Mouse (Mus musculus) midbrain, embryonic 10.5 days (tissue): ENCODE data around the gene Chd5. TPM values are rescaled to one million over a fixed set of nuclear protein-coding genes. Genes with fewer than 3 reads are reported as not detected.
A peak's percentile ranks its signal among the peaks of the same experiment; 100 is the strongest.

Source experiments
- DNase-seq: peaks from one replicate; pipeline ENCODE4 v3.0.0-alpha.2; 2017; ENCODE audit warnings: low spot score
- H3K27ac ChIP-seq: fragments of 300-500 bp; sonication (generic); replicated peaks from 2 replicates; pipeline ENCODE4 v1.5.1; 2016; ENCODE audit warnings: mild to moderate bottlenecking
- H3K27me3 ChIP-seq: fragments of 300-500 bp; sonication (generic); 2 replicates; pipeline ENCODE4 v1.6.1; 2016; ENCODE audit warnings: low read depth, mild to moderate bottlenecking; ENCODE audit not compliant: poor library complexity, severe bottlenecking
- H3K36me3 ChIP-seq: fragments of 300-500 bp; sonication (generic); 2 replicates; pipeline ENCODE4 v1.6.1; 2016; ENCODE audit warnings: mild to moderate bottlenecking, moderate library complexity
- H3K4me1 ChIP-seq: fragments of 300-500 bp; sonication (generic); 2 replicates; pipeline ENCODE4 v1.6.1; 2016
- H3K4me3 ChIP-seq: fragments of 300-500 bp; sonication (generic); 2 replicates; pipeline ENCODE4 v1.5.1; 2016; ENCODE audit warnings: mild to moderate bottlenecking, moderate library complexity
- H3K9me3 ChIP-seq: fragments of 300-500 bp; sonication (generic); replicated peaks from 2 replicates; pipeline ENCODE4 v1.6.1; 2016; ENCODE audit warnings: mild to moderate bottlenecking
- WGBS: fragments of 180-500 bp; shearing (Covaris S2); methylation state at CpG from one replicate; pipeline ENCODE4 v1.1.7; 2016; 5-methylcytosine and 5-hydroxymethylcytosine counted together
- polyA plus RNA-seq: library from polyadenylated mRNA; unstranded; fragments of >200 nt; fragmentation: Nextera tagmentation; extraction: Ambion mirVana; gene quantifications from 2 replicates; pipeline ENCODE4 v1.2.1, GENCODE M21; 2016

Gene Chd5
- polyA plus RNA-seq, 1 experiment from 2014 or later, result 0.07 TPM

GRCm38 (mm10) chr4:152385644-152386043, 47.2 kb downstream of the Chd5 start:
- Histone ChIP-seq H3K36me3 (no peaks in the 10 kb centered on the region), H3K9me3 (no peaks in the 10 kb centered on the region), H3K27me3 (no peaks in the 10 kb centered on the region), H3K4me3 (no peak overlapping the region), H3K27ac (no peak overlapping the region), H3K4me1 (no peaks in the 10 kb centered on the region)
- no peak for DNase-seq
- 64% methylated on average over 16 of the region's 16 CpGs for WGBS

- no peaks in the 10 kb centered on the region for H3K36me3 ChIP-seq
- H3K27me3 ChIP-seq, result no peaks in the 10 kb centered on the region
- H3K4me1 ChIP-seq, result peaks cover 10% of the 10 kb centered on the region; the same call in 1 of the 2 replicates
- no peak overlapping the region for H3K4me3 ChIP-seq
- WGBS, result 86% methylated on average over 5 of the region's 5 CpGs
- H3K27ac ChIP-seq, result no peak overlapping the region
- no peak for DNase-seq
- H3K9me3 ChIP-seq, result no peaks in the 10 kb centered on the region
Observed at GRCm38 (mm10) chr4:152392192-152392591, 53.7 kb downstream of the Chd5 start.

GRCm38 (mm10) chr4:152392627-152393026, 54.2 kb downstream of the Chd5 start:
- no peak for DNase-seq
- 90% methylated on average over 17 of the region's 17 CpGs for WGBS
- Histone ChIP-seq H3K27me3 (no peaks in the 10 kb centered on the region), H3K27ac (no peak overlapping the region), H3K9me3 (no peaks in the 10 kb centered on the region), H3K4me3 (no peak overlapping the region), H3K36me3 (no peaks in the 10 kb centered on the region), H3K4me1 (peaks cover 10% of the 10 kb centered on the region; the same call in 1 of the 2 replicates)

GRCm38 (mm10) chr4:152398926-152399325, 60.5 kb downstream of the Chd5 start:
- WGBS, result 81% methylated on average over 3 of the region's 3 CpGs
- Histone ChIP-seq H3K36me3 (no peaks in the 10 kb centered on the region), H3K27ac (no peak overlapping the region), H3K4me1 (no peaks in the 10 kb centered on the region), H3K27me3 (no peaks in the 10 kb centered on the region), H3K4me3 (no peak overlapping the region), H3K9me3 (no peaks in the 10 kb centered on the region)
- no peak for DNase-seq

DNA sequence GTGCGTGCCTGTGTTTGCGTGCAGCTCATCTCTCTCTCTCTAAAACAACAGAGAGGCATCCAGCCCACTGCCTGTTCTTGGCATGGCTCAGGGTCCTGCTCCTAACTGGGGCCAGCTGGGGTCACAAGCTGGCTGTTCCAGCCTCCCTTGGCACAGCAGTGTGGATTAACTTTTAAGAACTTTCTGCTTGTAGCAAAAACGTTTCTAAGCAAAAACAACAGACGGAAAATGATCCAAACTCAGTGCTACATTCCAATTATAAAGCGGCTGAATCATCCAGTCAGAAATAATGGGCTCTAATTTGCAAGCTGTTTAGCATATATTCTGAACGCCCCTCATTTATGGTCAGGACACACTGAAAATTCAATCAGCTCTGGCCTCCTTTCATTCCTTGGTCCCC, 66.7 kb downstream of the Chd5 start:
- Histone ChIP-seq H3K4me1 (peaks cover 9% of the 10 kb centered on the region; the same call in 1 of the 2 replicates), H3K27ac (no peak overlapping the region), H3K27me3 (no peaks in the 10 kb centered on the region), H3K4me3 (no peak overlapping the region), H3K36me3 (no peaks in the 10 kb centered on the region), H3K9me3 (no peaks in the 10 kb centered on the region)
- 83% methylated on average over 6 of the region's 6 CpGs for WGBS
- no peak for DNase-seq

DNA sequence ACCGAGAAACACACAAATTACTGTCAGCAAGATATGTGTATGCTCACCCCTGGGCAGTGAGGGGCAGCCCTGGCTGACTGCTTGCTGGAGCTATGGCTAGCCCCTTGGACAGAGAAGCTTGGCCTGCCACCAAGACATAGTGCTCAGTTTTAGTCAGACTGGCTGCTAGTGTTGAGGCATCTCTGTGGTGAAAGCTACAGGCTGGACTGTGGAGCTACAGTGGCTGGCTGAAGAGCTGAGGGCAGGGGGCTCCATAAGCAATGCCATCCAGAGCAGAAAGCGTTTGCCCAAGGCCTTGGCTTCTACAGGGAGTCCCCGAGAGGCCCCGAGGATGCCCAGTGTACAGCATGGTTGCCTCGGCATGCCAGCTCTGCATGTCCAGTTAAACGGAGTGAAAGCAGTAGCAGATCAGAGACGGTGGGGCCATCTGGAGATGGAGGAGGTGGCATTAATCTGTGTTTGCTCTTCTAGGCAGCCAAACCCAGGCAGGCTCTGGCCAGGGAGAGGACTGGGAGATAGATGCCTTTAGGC, 67.3 kb downstream of the Chd5 start:
- Histone ChIP-seq H3K4me1 (peaks cover 9% of the 10 kb centered on the region; the same call in 1 of the 2 replicates), H3K27ac (no peak overlapping the region), H3K36me3 (no peaks in the 10 kb centered on the region), H3K4me3 (no peak overlapping the region), H3K9me3 (no peaks in the 10 kb centered on the region), H3K27me3 (no peaks in the 10 kb centered on the region)
- DNase-seq, result no peak
- 87% methylated on average over 7 of the region's 7 CpGs for WGBS

- no peak overlapping the region for H3K4me3 ChIP-seq
- H3K9me3 ChIP-seq, result no peaks in the 10 kb centered on the region
- no peaks in the 10 kb centered on the region for H3K27me3 ChIP-seq
- WGBS, result 81% methylated on average over 8 of the region's 8 CpGs
- H3K4me1 ChIP-seq, result peaks cover 9% of the 10 kb centered on the region; the same call in 1 of the 2 replicates
- DNase-seq, result no peak
- no peak overlapping the region for H3K27ac ChIP-seq
- no peaks in the 10 kb centered on the region for H3K36me3 ChIP-seq
Observed at GRCm38 (mm10) chr4:152406531-152406930, 68.1 kb downstream of the Chd5 start.

- H3K4me3 ChIP-seq, result no peak overlapping the region
- WGBS, result 84% methylated on average over 13 of the region's 13 CpGs
- no peak overlapping the region for H3K27ac ChIP-seq
- no peaks in the 10 kb centered on the region for H3K36me3 ChIP-seq
- no peak for DNase-seq
- no peaks in the 10 kb centered on the region for H3K9me3 ChIP-seq
- H3K27me3 ChIP-seq, result no peaks in the 10 kb centered on the region
- peaks cover 18% of the 10 kb centered on the region for H3K4me1 ChIP-seq
Observed at GRCm38 (mm10) chr4:152410961-152411360, 72.5 kb downstream of the Chd5 start.

DNA sequence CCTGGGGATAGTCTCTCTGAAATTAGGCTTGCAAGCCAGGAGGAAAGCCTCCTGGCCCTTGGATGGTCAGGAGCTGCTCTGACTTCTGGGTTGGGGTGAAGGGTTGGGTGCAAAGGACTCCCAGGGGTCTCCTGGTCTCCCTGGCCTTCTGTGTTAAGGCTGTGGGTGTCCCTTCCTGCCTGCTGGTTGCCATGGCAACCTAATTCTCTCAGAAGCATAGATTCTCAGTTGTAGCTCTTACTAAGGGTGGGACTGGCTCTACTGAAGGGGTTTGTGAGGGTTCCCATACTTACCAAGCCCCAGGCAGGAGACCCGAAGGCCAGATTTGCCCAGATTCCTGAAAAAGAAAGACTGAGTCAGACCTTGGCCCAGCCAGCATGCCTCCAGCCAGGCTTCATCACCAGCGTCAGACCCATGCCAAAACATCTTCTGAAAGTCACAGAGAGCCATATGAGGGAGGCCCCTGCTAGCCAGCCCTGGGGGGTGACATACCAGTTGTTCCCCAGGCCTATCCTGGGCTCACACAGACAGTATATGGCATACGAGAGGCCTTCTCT, 74.2 kb downstream of the Chd5 start:
- no peak for DNase-seq
- H3K36me3 ChIP-seq, result no peaks in the 10 kb centered on the region
- WGBS, result 82% methylated on average over 3 of the region's 3 CpGs

DNA sequence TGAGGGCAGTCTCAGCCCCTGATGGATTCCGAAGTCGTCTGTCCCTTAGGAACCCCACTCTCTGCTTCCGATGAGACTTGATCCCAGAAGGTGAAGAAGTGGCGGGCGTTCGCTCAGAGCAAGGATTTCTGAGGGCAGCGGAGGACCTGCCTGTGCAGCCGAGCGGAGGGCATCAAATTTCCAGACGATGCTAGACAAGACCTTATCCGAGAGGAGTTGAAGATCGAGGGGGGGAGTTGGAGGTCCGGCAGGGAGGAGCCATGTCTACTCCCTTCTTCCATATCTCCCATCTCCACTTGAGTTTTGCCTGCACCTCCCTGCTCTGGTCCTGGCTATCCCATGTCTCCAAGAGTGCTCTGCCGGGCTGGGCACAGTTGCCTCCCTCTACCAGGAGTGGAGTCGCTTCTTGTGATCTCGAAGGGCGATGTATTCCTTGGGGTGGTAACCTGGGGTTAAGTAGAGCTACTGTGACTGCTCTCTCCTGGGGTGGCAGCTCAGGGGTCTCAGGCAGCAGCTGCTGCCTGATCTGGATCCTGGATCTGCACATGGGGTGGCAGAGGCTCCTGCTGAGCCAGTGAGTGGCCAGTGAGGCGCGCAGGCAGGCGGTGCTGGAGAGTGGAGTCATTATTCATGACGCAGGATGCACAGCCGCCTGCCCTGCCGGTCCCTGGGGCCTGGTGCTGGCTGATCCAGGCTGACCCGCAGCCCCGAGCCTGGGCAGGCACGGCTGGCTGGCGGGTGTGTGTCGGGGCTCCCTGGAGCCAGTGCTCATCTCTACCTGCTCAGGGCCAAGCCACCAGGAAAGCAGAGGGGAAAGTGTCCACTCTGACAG, 80.0 kb downstream of the Chd5 start:
- peaks cover 35% of the 10 kb centered on the region for H3K4me1 ChIP-seq
- no peaks in the 10 kb centered on the region for H3K36me3 ChIP-seq
- no peak for DNase-seq
- H3K27ac ChIP-seq, result peak overlapping the region; percentile 23; the same call in 1 of the 2 replicates
- H3K27me3 ChIP-seq, result peaks cover 21% of the 10 kb centered on the region
- no peak overlapping the region for H3K4me3 ChIP-seq
- no peaks in the 10 kb centered on the region for H3K9me3 ChIP-seq
- WGBS, result 35% methylated on average over 28 of the region's 28 CpGs

More for the DNA sequence above, 74.2 kb downstream of the Chd5 start:
- no peak overlapping the region for H3K4me3 ChIP-seq
- peaks cover 21% of the 10 kb centered on the region for H3K4me1 ChIP-seq
- H3K27me3 ChIP-seq, result peaks cover 7% of the 10 kb centered on the region; the same call in 1 of the 2 replicates
- H3K9me3 ChIP-seq, result no peaks in the 10 kb centered on the region
- H3K27ac ChIP-seq, result no peak overlapping the region; the same call in 1 of the 2 replicates

GRCm38 (mm10) chr4:152423576-152423975, 85.1 kb downstream of the Chd5 start:
- 94% methylated on average over 6 of the region's 6 CpGs for WGBS

DNA sequence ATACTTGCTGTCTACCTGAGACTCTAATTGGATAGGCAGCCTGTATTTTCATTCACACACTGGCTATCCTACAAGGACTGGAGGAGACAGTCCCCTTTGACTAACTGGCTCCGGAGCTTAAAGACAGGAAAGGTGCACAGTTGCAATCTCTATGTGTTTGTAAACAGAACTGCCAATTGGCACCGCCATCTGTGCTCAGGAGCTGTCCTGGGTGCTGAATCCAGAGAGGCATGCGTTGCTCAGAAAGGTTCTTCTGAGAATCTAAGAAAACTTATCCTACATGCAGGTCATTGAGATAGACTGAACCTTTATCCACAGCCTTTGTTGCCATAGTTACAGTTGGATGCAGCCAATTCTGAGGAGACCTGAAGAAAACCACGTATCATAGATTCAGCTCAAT, 85.9 kb downstream of the Chd5 start:
- H3K4me1 ChIP-seq, result peaks cover 17% of the 10 kb centered on the region
- peak; percentile 45 for DNase-seq
- no peaks in the 10 kb centered on the region; the same call in 1 of the 2 replicates for H3K27me3 ChIP-seq
- 44% methylated on average over 4 of the region's 4 CpGs for WGBS
- H3K27ac ChIP-seq, result no peak overlapping the region
- no peaks in the 10 kb centered on the region for H3K9me3 ChIP-seq
- no peak overlapping the region for H3K4me3 ChIP-seq
- no peaks in the 10 kb centered on the region for H3K36me3 ChIP-seq

More at GRCm38 (mm10) chr4:152423576-152423975, 85.1 kb downstream of the Chd5 start:
- Histone ChIP-seq H3K9me3 (no peaks in the 10 kb centered on the region), H3K4me3 (no peak overlapping the region), H3K27me3 (peaks cover 4% of the 10 kb centered on the region; the same call in 1 of the 2 replicates), H3K4me1 (peaks cover 17% of the 10 kb centered on the region), H3K27ac (no peak overlapping the region), H3K36me3 (no peaks in the 10 kb centered on the region)
- DNase-seq, result no peak

DNA sequence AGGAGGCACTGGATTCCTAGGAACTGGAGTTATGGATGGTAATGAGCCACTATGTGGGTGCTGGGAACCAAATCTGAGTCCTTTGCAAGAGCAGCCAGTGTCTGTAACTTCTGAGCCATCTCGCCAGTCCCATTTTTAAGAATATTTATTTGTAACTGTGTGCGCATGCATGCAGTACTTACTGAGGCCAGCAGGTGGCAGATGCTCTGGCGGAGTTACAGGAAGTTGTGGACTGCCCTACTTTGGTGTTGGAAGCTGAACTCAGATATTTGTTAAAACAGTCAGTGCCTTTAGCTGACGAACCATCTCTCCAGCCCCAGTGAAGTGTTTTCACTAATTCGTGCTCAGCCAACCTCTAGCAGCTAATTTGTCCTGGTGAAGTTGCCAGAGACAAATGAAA, 86.5 kb downstream of the Chd5 start:
- H3K4me1 ChIP-seq, result peaks cover 15% of the 10 kb centered on the region
- H3K27ac ChIP-seq, result no peak overlapping the region
- no peak overlapping the region for H3K4me3 ChIP-seq
- H3K9me3 ChIP-seq, result no peaks in the 10 kb centered on the region
- H3K36me3 ChIP-seq, result no peaks in the 10 kb centered on the region
- peak; percentile 32 for DNase-seq
- no peaks in the 10 kb centered on the region for H3K27me3 ChIP-seq
- 74% methylated on average over 5 of the region's 5 CpGs for WGBS
